Mouse (Mus musculus) intestine, embryonic 15.5 days (tissue): ENCODE measurements around the gene Trak1. TPM values are rescaled to one million over a fixed set of nuclear protein-coding genes. Genes with fewer than 3 reads are reported as not detected.
"Not testable (repeated sequence)": the region's sequence is repeated elsewhere in the genome, so short reads cannot be mapped to it uniquely, and the experiment has no call there.

Experiments used
- ATAC-seq: fragments of 200-750 bp; cut with Nextera tagmentation; 2 replicates; pipeline ENCODE4 v1.8.0; 2017; ENCODE audit warnings: moderate TSS enrichment, moderate library complexity
- H3K27ac ChIP-seq: fragments of 300-500 bp; sonication (generic); 2 replicates; pipeline ENCODE4 v1.5.1; 2015; ENCODE audit warnings: mild to moderate bottlenecking, inconsistent platforms
- H3K27me3 ChIP-seq: fragments of 300-500 bp; sonication (generic); replicated peaks from 2 replicates; pipeline ENCODE4 v1.6.1; 2015; ENCODE audit warnings: inconsistent platforms
- H3K36me3 ChIP-seq: fragments of 300-500 bp; sonication (generic); 2 replicates; pipeline ENCODE4 v1.6.1; 2015; ENCODE audit warnings: inconsistent platforms
- H3K4me1 ChIP-seq: fragments of 300-500 bp; sonication (generic); replicated peaks from 2 replicates; pipeline ENCODE4 v1.6.1; 2015; ENCODE audit warnings: inconsistent platforms
- H3K4me2 ChIP-seq: fragments of 300-500 bp; sonication (generic); replicated peaks from 2 replicates; pipeline ENCODE4 v1.6.1; 2015; ENCODE audit warnings: mild to moderate bottlenecking, inconsistent platforms
- H3K4me3 ChIP-seq: fragments of 300-500 bp; sonication (generic); replicated peaks from 2 replicates; pipeline ENCODE4 v1.5.1; 2015; ENCODE audit warnings: inconsistent platforms
- H3K9ac ChIP-seq: fragments of 300-500 bp; sonication (generic); 2 replicates; pipeline ENCODE4 v1.6.1; 2015; ENCODE audit warnings: inconsistent platforms
- H3K9me3 ChIP-seq: fragments of 300-500 bp; sonication (generic); 2 replicates; pipeline ENCODE4 v1.6.1; 2016; ENCODE audit warnings: inconsistent platforms
- WGBS: fragments of 180-500 bp; shearing (Covaris S2); methylation state at CpG from one replicate; pipeline ENCODE4 v1.1.7; 2015; 5-methylcytosine and 5-hydroxymethylcytosine counted together
- polyA plus RNA-seq: library from polyadenylated mRNA; unstranded; fragments of >200 nt; fragmentation: Nextera tagmentation; extraction: Ambion mirVana; gene quantifications from 2 replicates; pipeline ENCODE4 v1.2.1, GENCODE M21; 2015

Gene Trak1
- polyA plus RNA-seq, 1 experiment from 2014 or later, result 20.9 TPM

GRCm38 (mm10) chr9:121312237-121312891, 15.1 kb downstream of the Trak1 start:
- Histone ChIP-seq H3K9me3 (no peaks in the 10 kb centered on the region), H3K27ac (peak overlapping the region; percentile 13; the same call in 1 of the 2 replicates), H3K36me3 (no peaks in the 10 kb centered on the region), H3K9ac (no peak overlapping the region), H3K4me1 (peaks cover 55% of the 10 kb centered on the region), H3K27me3 (no peaks in the 10 kb centered on the region), H3K4me3 (no peak overlapping the region), H3K4me2 (no peak overlapping the region)
- ATAC-seq, result peak; percentile 61
- 45% methylated on average over 10 of the region's 10 CpGs for WGBS

- no peaks in the 10 kb centered on the region for H3K36me3 ChIP-seq
- peaks cover 59% of the 10 kb centered on the region for H3K4me1 ChIP-seq
These were observed 16.5 kb downstream of the Trak1 start for GRCm38 (mm10) chr9:121313656-121314374.

GRCm38 (mm10) chr9:121314541-121315152, 17.3 kb downstream of the Trak1 start:
- peaks cover 63% of the 10 kb centered on the region for H3K4me1 ChIP-seq
- peak overlapping the region; percentile 39 for H3K9ac ChIP-seq
- WGBS, result 5% methylated on average over 14 of the region's 14 CpGs
- H3K4me3 ChIP-seq, result peak overlapping the region; percentile 26
- H3K27me3 ChIP-seq, result no peaks in the 10 kb centered on the region
- peak; percentile 51 for ATAC-seq
- H3K4me2 ChIP-seq, result peak overlapping the region; percentile 75
- H3K36me3 ChIP-seq, result no peaks in the 10 kb centered on the region
- no peaks in the 10 kb centered on the region for H3K9me3 ChIP-seq
- H3K27ac ChIP-seq, result peak overlapping the region; percentile 96

More at GRCm38 (mm10) chr9:121313656-121314374, 16.5 kb downstream of the Trak1 start:
- H3K27me3 ChIP-seq, result no peaks in the 10 kb centered on the region
- 4% methylated on average over 21 of the region's 21 CpGs for WGBS
- H3K9me3 ChIP-seq, result no peaks in the 10 kb centered on the region
- 0 out of 2 replicates have a peak overlapping the region, but pooled peaks have one; percentile 9 for H3K9ac ChIP-seq
- peak overlapping the region; percentile 26 for H3K4me3 ChIP-seq
- ATAC-seq, result peak; percentile 82
- peak overlapping the region; percentile 96 for H3K27ac ChIP-seq
- peak overlapping the region; percentile 75 for H3K4me2 ChIP-seq

DNA sequence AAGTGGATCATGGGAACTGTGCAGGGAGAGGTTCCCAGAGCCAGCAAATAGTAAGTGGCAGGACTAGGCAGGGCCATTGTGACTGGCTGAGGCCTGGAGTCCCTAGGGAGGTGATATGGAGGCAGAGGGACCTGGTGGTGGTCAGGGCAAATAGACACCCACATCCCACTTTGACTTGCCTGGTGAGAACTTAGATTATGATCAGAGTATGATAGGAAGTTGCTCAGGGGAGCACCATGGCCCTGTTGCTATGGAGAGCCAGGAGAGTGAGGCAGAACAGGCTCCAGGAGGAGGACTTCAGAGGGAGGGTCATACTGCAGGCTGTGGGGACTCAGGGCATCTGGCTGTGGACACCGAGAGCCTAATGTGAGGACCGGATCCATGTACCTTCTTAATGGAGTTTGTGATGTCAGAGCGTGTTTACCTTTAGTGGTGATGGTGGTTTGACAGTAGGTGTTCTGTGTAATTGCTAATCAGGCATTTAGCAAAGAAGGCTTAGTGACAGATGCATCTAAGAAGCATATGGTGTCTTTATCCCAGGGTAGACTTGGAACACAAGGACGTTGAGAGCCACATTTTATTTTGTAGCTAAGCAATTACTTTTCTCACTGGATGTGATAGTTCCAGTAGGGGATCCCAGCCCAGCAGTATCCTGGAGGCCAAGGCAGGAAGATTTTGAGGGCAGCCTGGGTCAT, 18.7 kb downstream of the Trak1 start:
- no peaks in the 10 kb centered on the region for H3K9me3 ChIP-seq
- H3K4me2 ChIP-seq, result no peak overlapping the region
- no peak for ATAC-seq
- H3K4me3 ChIP-seq, result no peak overlapping the region
- peaks cover 68% of the 10 kb centered on the region for H3K4me1 ChIP-seq
- H3K27me3 ChIP-seq, result no peaks in the 10 kb centered on the region
- no peak overlapping the region for H3K9ac ChIP-seq
- peak overlapping the region; percentile 96; the same call in 1 of the 2 replicates for H3K27ac ChIP-seq
- WGBS, result 80% methylated on average over 4 of the region's 4 CpGs
- H3K36me3 ChIP-seq, result no peaks in the 10 kb centered on the region

- Histone ChIP-seq H3K4me2 (no peak overlapping the region), H3K36me3 (peaks cover 1% of the 10 kb centered on the region; the same call in 1 of the 2 replicates), H3K27me3 (no peaks in the 10 kb centered on the region), H3K9ac (no peak overlapping the region), H3K27ac (peak overlapping the region; percentile 59), H3K4me3 (no peak overlapping the region), H3K9me3 (no peaks in the 10 kb centered on the region), H3K4me1 (peaks cover 64% of the 10 kb centered on the region)
- 53% methylated on average over 12 of the region's 12 CpGs for WGBS
- ATAC-seq, result no peak
These were observed 19.5 kb downstream of the Trak1 start for GRCm38 (mm10) chr9:121316621-121317405.

DNA sequence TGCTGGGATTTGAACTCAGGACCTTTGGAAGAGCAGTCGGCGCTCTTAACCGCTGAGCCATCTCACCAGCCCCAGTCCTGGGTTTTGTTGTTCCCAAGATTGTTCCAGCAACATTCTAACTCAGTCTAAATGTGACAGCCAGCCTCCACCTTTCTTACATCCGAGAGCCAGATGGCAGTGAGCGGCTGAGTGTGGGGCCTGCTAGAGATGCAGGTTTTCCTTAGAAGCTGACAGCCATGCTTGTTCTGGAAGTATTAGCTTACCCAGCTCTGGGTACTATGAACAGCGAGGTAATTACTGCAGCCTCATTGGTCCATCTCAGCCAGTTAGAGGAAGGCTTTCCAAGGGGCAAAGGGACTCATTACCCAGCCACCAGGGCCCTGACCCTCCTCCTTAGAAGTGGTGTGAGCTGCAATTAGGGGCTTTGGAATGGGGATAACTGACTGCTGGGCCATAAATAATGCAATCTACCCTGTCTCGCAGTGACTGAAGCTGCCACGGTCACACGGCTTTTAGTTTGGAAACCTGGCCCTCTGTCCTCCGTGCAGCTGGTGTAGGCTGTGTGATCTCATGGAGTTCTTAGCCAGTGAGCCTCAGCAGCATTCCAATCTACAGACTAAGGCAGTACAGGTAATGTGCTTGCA, 22.1 kb downstream of the Trak1 start:
- Histone ChIP-seq H3K36me3 (peaks cover 5% of the 10 kb centered on the region; the same call in 1 of the 2 replicates), H3K9ac (no peak overlapping the region), H3K27me3 (no peaks in the 10 kb centered on the region), H3K4me1 (peaks cover 43% of the 10 kb centered on the region), H3K9me3 (no peaks in the 10 kb centered on the region), H3K27ac (no peak overlapping the region), H3K4me2 (no peak overlapping the region), H3K4me3 (no peak overlapping the region)
- no peak for ATAC-seq
- 69% methylated on average over 10 of the region's 10 CpGs for whole genome bisulfite sequencing

DNA sequence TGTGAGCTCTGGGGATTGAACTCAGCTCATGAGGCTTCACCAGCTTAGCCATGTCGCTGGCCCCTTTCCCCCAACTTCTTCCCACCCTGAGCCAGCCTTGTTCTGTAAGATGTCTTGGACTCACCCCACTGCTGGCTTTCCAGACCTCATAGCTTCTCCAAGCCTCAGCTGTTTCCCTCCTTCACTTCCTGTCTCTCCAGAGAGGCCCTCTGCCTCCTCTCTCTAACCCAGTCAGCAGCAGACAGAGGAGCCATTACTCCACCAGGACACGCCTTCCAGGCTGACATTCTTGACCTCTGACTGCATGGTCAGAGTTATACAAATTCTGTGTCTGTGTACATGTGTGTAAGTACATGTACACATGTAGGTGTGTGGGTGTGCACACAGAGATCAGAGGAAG, 23.1 kb downstream of the Trak1 start:
- WGBS, result 52% methylated on average over 2 of the region's 2 CpGs
- H3K27ac ChIP-seq, result peak overlapping the region; percentile 6; the same call in 1 of the 2 replicates

DNA sequence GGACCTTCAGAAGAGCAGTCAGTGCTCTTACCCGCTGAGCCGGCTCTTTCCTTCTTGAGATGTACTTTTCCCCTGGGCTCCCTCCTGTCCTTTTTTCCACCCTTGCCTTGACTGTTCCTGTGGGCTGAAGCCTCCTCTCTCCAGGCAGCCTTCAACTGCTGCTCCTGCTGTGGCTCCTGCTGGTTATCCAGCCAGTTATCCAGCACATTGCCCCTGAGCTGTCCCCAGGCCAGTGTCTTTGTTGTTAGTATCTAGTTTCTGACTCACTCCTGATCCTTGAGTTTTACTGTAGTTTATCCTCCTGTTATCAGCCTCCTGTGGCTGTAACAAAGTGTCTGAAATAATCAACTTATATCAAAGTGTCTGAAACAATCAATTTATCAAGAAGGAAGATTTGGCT, 23.8 kb downstream of the Trak1 start:
- Histone ChIP-seq H3K4me3 (no peak overlapping the region), H3K9ac (no peak overlapping the region), H3K27ac (no peak overlapping the region), H3K36me3 (peaks cover 5% of the 10 kb centered on the region; the same call in 1 of the 2 replicates), H3K4me2 (no peak overlapping the region), H3K4me1 (peaks cover 27% of the 10 kb centered on the region), H3K27me3 (no peaks in the 10 kb centered on the region), H3K9me3 (no peaks in the 10 kb centered on the region)
- no peak for ATAC-seq
- WGBS, result 88% methylated on average over 2 of the region's 2 CpGs

More for the DNA sequence above, 23.1 kb downstream of the Trak1 start:
- no peaks in the 10 kb centered on the region for H3K27me3 ChIP-seq
- H3K4me1 ChIP-seq, result peaks cover 34% of the 10 kb centered on the region
- H3K9me3 ChIP-seq, result no peaks in the 10 kb centered on the region
- H3K36me3 ChIP-seq, result peaks cover 5% of the 10 kb centered on the region; the same call in 1 of the 2 replicates
- no peak overlapping the region for H3K4me3 ChIP-seq
- H3K4me2 ChIP-seq, result no peak overlapping the region
- H3K9ac ChIP-seq, result no peak overlapping the region
- no peak for ATAC-seq

DNA sequence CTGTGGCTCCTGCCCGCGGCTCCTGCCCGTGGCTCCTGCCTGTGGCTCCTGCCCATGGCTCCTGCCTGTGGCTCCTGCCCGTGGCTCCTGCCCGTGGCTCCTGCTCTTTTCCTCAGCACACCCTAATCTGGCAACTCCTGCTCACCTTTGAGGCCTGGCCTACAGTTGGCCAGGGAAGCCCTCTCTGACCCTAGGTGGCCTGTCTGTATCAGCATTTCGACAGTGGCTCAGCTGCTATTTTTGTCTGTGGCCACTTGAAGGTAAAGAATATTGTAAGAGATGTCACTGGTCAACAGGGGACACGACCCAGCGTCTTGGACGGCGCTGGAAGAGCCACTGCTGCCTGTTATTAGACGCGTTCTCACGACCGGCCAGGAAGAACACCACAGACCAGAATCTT, 24.7 kb downstream of the Trak1 start:
- no peak overlapping the region for H3K4me3 ChIP-seq
- peaks cover 18% of the 10 kb centered on the region for H3K4me1 ChIP-seq
- peaks cover 5% of the 10 kb centered on the region; the same call in 1 of the 2 replicates for H3K36me3 ChIP-seq
- WGBS, result 97% methylated on average over 14 of the region's 14 CpGs
- no peak overlapping the region for H3K4me2 ChIP-seq
- ATAC-seq, result no peak
- H3K9me3 ChIP-seq, result no peaks in the 10 kb centered on the region
- no peaks in the 10 kb centered on the region for H3K27me3 ChIP-seq
- H3K9ac ChIP-seq, result no peak overlapping the region
- H3K27ac ChIP-seq, result no peak overlapping the region

DNA sequence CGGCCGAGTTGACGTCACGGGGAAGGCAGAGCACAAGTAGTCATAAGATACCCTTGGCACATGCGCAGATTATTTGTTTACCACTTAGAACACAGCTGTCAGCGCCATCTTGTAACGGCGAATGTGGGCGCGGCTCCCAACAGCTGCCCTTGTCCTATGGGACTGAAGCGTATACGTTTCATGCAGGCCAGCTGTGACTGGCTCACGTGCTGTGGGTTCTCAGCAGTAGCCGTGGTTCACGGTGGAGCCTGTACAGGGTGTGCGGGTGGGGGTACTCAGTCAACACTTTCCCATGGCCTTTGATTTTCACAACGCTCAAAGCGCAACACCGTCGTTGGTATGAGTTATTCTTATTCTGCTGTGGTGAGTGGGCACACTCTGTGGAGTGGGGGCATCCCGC, 31.0 kb downstream of the Trak1 start:
- not testable (repeated sequence) for H3K9ac ChIP-seq, ATAC-seq, H3K9me3 ChIP-seq, H3K27ac ChIP-seq, H3K4me3 ChIP-seq, H3K27me3 ChIP-seq, H3K4me2 ChIP-seq, H3K4me1 ChIP-seq, H3K36me3 ChIP-seq
- WGBS, result 97% methylated on average over 17 of the region's 21 CpGs

DNA sequence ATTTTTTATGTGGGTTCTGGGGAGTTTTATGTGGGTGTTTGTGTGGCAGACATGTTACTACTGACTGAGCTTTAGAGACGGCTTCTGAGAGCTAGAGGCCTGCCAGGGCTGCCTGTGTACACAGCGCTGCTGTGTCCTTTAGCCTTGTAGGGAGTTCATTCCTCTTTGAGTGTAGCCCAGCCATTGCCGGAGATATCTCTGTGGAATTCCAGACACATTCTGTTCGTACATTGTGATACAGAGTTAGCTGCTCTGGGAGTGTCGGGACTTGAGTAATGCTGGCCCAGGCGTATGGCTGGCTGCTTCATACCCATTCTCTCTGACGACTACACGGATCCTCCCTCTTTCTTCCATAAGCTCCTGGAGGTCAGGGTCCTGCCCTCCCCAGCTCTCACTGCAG, 31.9 kb downstream of the Trak1 start:
- ATAC-seq, result no peak
- no peaks in the 10 kb centered on the region for H3K9me3 ChIP-seq

More for the DNA sequence above, 31.9 kb downstream of the Trak1 start:
- Histone ChIP-seq H3K4me2 (no peak overlapping the region), H3K27ac (0 out of 2 replicates have a peak overlapping the region, but pooled peaks have one; percentile 15), H3K27me3 (no peaks in the 10 kb centered on the region), H3K4me3 (no peak overlapping the region), H3K36me3 (no peaks in the 10 kb centered on the region), H3K9ac (no peak overlapping the region), H3K4me1 (peaks cover 9% of the 10 kb centered on the region; the same call in 1 of the 2 replicates)
- WGBS, result 68% methylated on average over 8 of the region's 8 CpGs
